Mouse (Mus musculus): ENCODE results near the gene Dnal1.
"Not testable (repeated sequence)": the region's sequence is repeated elsewhere in the genome, so short reads cannot be mapped to it uniquely, and the experiment has no call there.

DNA sequence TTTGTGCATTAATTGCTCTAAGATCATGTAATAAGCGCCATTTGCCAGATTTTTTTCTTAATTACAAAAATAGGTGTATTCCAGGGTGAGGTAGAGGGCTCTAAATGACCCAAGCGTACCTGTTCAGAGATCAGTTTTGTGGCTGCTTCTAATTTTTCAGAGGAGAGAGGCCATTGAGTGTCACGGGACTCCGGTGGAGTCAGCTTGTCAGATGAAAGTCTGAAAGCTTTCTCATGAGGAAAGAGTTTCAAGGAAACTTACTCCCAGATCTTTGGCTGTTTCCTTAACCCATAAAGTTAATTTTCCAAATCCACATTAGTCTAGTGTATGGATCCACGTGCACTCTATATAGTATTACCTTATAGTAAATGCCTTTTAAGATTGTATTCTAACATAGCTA is 19.5 kb upstream of the Dnal1 start:
- not testable (repeated sequence) for TF ChIP-seq POLR2A (IDR thresholded peaks at IDR 0.05; ENCODE audit: control insufficient read depth, low read depth, low read length); CTCF (IDR thresholded peaks at IDR 0.05; ENCODE audit: control insufficient read depth, insufficient read depth, insufficient replicate concordance, low read depth, low read length)
